Comparison of ENCODE assay signal across 24 mouse cellular contexts in genomic region chr2:138337886-138338494, GRCm38 (mm10).
DNase-seq lines count a peak whose midpoint lies in the region; ATAC-seq and TF ChIP-seq lines count a peak whose summit lies in the region.
"Had no signal": no experiment of that assay in that cellular context is flagged by ENCODE, and none has a peak within 500 bp of the region (broad histone marks: within the 10 kb centered on the region; RNA-seq: fewer than 3 reads in every experiment).

No protein-coding gene starts in this region.

- no peak for DNase-seq in forebrain, embryonic 11.5 days (ENCODE audit: low spot score)
- no peak for DNase-seq in forebrain, postnatal 0 days
- DNase-seq in midbrain, embryonic 14.5 days: peak; percentile 3
- DNase-seq in brain, embryonic 14.5 days (ENCODE audit: low read depth): peak; percentile 81
- DNase-seq in lung, postnatal 36 days: no peak
- no peak for DNase-seq in liver, postnatal 0 days
- DNase-seq: adrenal gland, adult 2 months; adrenal gland, postnatal 25 days; B cell, adult 2 months; cerebellum, adult 11 months; cerebellum, adult 8-10 months; cerebellum, postnatal 14 days; embryo, embryonic 11 days; gastrocnemius, postnatal 10 days; heart, adult 2 months; heart, postnatal 36 days had no signal

- no peak overlapping the region; the same call in 1 of the 2 replicates for H3K27ac ChIP-seq in forebrain, embryonic 11.5 days (ENCODE audit: low read depth, low read length)
- H3K27ac ChIP-seq in forebrain, postnatal 0 days (ENCODE audit: low read depth, low read length): no peak overlapping the region
- no peak overlapping the region for H3K27ac ChIP-seq in midbrain, embryonic 14.5 days (replicated peaks; ENCODE audit: low read depth, low read length)
- no peak overlapping the region for H3K27ac ChIP-seq in midbrain, embryonic 15.5 days
- no peak overlapping the region for H3K27ac ChIP-seq in forebrain, embryonic 16.5 days (ENCODE audit: low read length)
- no peak overlapping the region for H3K27ac ChIP-seq in liver, postnatal 0 days (ENCODE audit: low read depth)
- H3K27ac ChIP-seq: embryonic facial prominence, embryonic 15.5 days; heart, adult 2 months; hindbrain, embryonic 15.5 days had no signal

- TF ChIP-seq CTCF in forebrain, postnatal 0 days (IDR thresholded peaks at IDR 0.05; ENCODE audit: low read depth): no peak
- no peak for TF ChIP-seq CTCF in brain, embryonic 14.5 days (IDR thresholded peaks at IDR 0.05; ENCODE audit: borderline replicate concordance, extremely low read depth, insufficient read depth, insufficient read length)
- TF ChIP-seq CTCF in liver, postnatal 0 days (IDR thresholded peaks at IDR 0.05; ENCODE audit: low read depth): no peak

- H3K4me3 ChIP-seq in forebrain, embryonic 11.5 days (ENCODE audit: low read depth, low read length): no peak overlapping the region
- H3K4me3 ChIP-seq in forebrain, postnatal 0 days (ENCODE audit: low read depth, low read length): no peak overlapping the region
- no peak overlapping the region for H3K4me3 ChIP-seq in midbrain, embryonic 14.5 days (replicated peaks; ENCODE audit: low read depth, low read length)
- no peak overlapping the region for H3K4me3 ChIP-seq in midbrain, embryonic 15.5 days
- no peak overlapping the region for H3K4me3 ChIP-seq in forebrain, embryonic 16.5 days (replicated peaks; ENCODE audit: low read length)
- H3K4me3 ChIP-seq in liver, postnatal 0 days (ENCODE audit: low read depth, low read length): no peak overlapping the region
- H3K4me3 ChIP-seq: embryonic facial prominence, embryonic 15.5 days; erythroblast, embryonic 14.5 days; heart, adult 2 months; heart, embryonic 12.5 days; hindbrain, embryonic 15.5 days had no signal

- peak; percentile 80 for ATAC-seq in forebrain, embryonic 11.5 days (replicated peaks; ENCODE audit: low FRiP score)
- no peak for ATAC-seq in forebrain, postnatal 0 days
- ATAC-seq in midbrain, embryonic 14.5 days (ENCODE audit: low FRiP score, low TSS enrichment): no peak
- ATAC-seq in midbrain, embryonic 15.5 days (replicated peaks): no peak
- peak; percentile 81 for ATAC-seq in forebrain, embryonic 16.5 days
- no peak for ATAC-seq in liver, postnatal 0 days
- ATAC-seq: CD4-positive, CD25-positive, alpha-beta regulatory T cell, adult 4 months; intestine, embryonic 16.5 days had no signal

- WGBS in forebrain, embryonic 11.5 days: 35% methylated on average over 6 of the region's 6 CpGs
- WGBS in forebrain, postnatal 0 days: 16% methylated on average over 6 of the region's 6 CpGs
- WGBS in midbrain, embryonic 14.5 days: 66% methylated on average over 6 of the region's 6 CpGs
- WGBS in midbrain, embryonic 15.5 days: 49% methylated on average over 6 of the region's 6 CpGs
- WGBS in forebrain, embryonic 16.5 days: 4% methylated on average over 6 of the region's 6 CpGs
- 81% methylated on average over 6 of the region's 6 CpGs for WGBS in liver, postnatal 0 days (ENCODE audit: insufficient replicate concordance)

- no peaks in the 10 kb centered on the region for H3K27me3 ChIP-seq in forebrain, embryonic 11.5 days (ENCODE audit: control insufficient read depth, insufficient read depth, low read length)
- no peaks in the 10 kb centered on the region for H3K27me3 ChIP-seq in forebrain, postnatal 0 days (ENCODE audit: insufficient read depth, low read length)
- no peaks in the 10 kb centered on the region for H3K27me3 ChIP-seq in midbrain, embryonic 14.5 days (ENCODE audit: control insufficient read depth, insufficient read depth, low read length)
- H3K27me3 ChIP-seq in midbrain, embryonic 15.5 days (replicated peaks): no peaks in the 10 kb centered on the region
- no peaks in the 10 kb centered on the region for H3K27me3 ChIP-seq in forebrain, embryonic 16.5 days (replicated peaks; ENCODE audit: control insufficient read depth, insufficient read depth, low read length)
- no peaks in the 10 kb centered on the region for H3K27me3 ChIP-seq in liver, postnatal 0 days (ENCODE audit: insufficient read depth, low read length)
- H3K27me3 ChIP-seq: embryonic facial prominence, embryonic 15.5 days; heart, embryonic 12.5 days; hindbrain, embryonic 15.5 days had no signal

- no peak for TF ChIP-seq POLR2A in brain, embryonic 14.5 days (IDR thresholded peaks at IDR 0.05; ENCODE audit: borderline replicate concordance, extremely low read depth, insufficient read depth, insufficient read length, poor library complexity, severe bottlenecking)

- no peak overlapping the region for H3K9ac ChIP-seq in forebrain, embryonic 11.5 days (ENCODE audit: low read length)
- H3K9ac ChIP-seq in forebrain, postnatal 0 days: no peak overlapping the region
- H3K9ac ChIP-seq in midbrain, embryonic 14.5 days (replicated peaks; ENCODE audit: low read length): no peak overlapping the region
- no peak overlapping the region for H3K9ac ChIP-seq in midbrain, embryonic 15.5 days
- H3K9ac ChIP-seq in forebrain, embryonic 16.5 days (replicated peaks; ENCODE audit: low read depth, low read length): no peak overlapping the region
- H3K9ac ChIP-seq in liver, postnatal 0 days (replicated peaks): no peak overlapping the region
- H3K9ac ChIP-seq: embryonic facial prominence, embryonic 15.5 days; heart, embryonic 12.5 days; hindbrain, embryonic 15.5 days had no signal

- TF ChIP-seq EP300 in liver, postnatal 0 days (IDR thresholded peaks at IDR 0.05; ENCODE audit: low read depth): no peak

- H3K4me2 ChIP-seq in forebrain, embryonic 11.5 days (ENCODE audit: low read depth, low read length, severe bottlenecking): no peak overlapping the region
- H3K4me2 ChIP-seq in forebrain, postnatal 0 days (ENCODE audit: low read depth): no peak overlapping the region
- no peak overlapping the region for H3K4me2 ChIP-seq in midbrain, embryonic 14.5 days (ENCODE audit: low read length)
- no peak overlapping the region for H3K4me2 ChIP-seq in midbrain, embryonic 15.5 days
- H3K4me2 ChIP-seq in forebrain, embryonic 16.5 days (ENCODE audit: low read length): no peak overlapping the region
- H3K4me2 ChIP-seq in liver, postnatal 0 days (ENCODE audit: low read depth, low read length): no peak overlapping the region
- H3K4me2 ChIP-seq: embryonic facial prominence, embryonic 15.5 days; heart, embryonic 12.5 days; hindbrain, embryonic 15.5 days had no signal

- no peaks in the 10 kb centered on the region for H3K36me3 ChIP-seq in forebrain, embryonic 11.5 days (ENCODE audit: control insufficient read depth, insufficient read depth, low read length)
- H3K36me3 ChIP-seq in forebrain, postnatal 0 days (ENCODE audit: insufficient read depth): no peaks in the 10 kb centered on the region
- no peaks in the 10 kb centered on the region for H3K36me3 ChIP-seq in midbrain, embryonic 14.5 days (ENCODE audit: control insufficient read depth, insufficient read depth, low read length)
- no peaks in the 10 kb centered on the region for H3K36me3 ChIP-seq in midbrain, embryonic 15.5 days (replicated peaks)
- H3K36me3 ChIP-seq in forebrain, embryonic 16.5 days (ENCODE audit: control insufficient read depth, insufficient read depth): no peaks in the 10 kb centered on the region
- H3K36me3 ChIP-seq in liver, postnatal 0 days (replicated peaks; ENCODE audit: insufficient read depth, low read length): no peaks in the 10 kb centered on the region
- H3K36me3 ChIP-seq: embryonic facial prominence, embryonic 15.5 days; heart, embryonic 12.5 days; hindbrain, embryonic 15.5 days had no signal

- no peaks in the 10 kb centered on the region for H3K9me3 ChIP-seq in forebrain, embryonic 11.5 days (ENCODE audit: control insufficient read depth, low read length)
- H3K9me3 ChIP-seq in forebrain, postnatal 0 days (ENCODE audit: low read length): no peaks in the 10 kb centered on the region
- H3K9me3 ChIP-seq in midbrain, embryonic 14.5 days (ENCODE audit: control insufficient read depth, low read length): no peaks in the 10 kb centered on the region
- H3K9me3 ChIP-seq in midbrain, embryonic 15.5 days: no peaks in the 10 kb centered on the region
- H3K9me3 ChIP-seq in forebrain, embryonic 16.5 days (ENCODE audit: control insufficient read depth, low read length): no peaks in the 10 kb centered on the region
- H3K9me3 ChIP-seq in liver, postnatal 0 days (ENCODE audit: low read length): no peaks in the 10 kb centered on the region
- H3K9me3 ChIP-seq: embryonic facial prominence, embryonic 15.5 days; heart, embryonic 12.5 days; hindbrain, embryonic 15.5 days had no signal

- no peaks in the 10 kb centered on the region for H3K4me1 ChIP-seq in forebrain, embryonic 11.5 days (replicated peaks; ENCODE audit: control insufficient read depth, insufficient read depth, low read length)
- no peaks in the 10 kb centered on the region for H3K4me1 ChIP-seq in forebrain, postnatal 0 days (ENCODE audit: insufficient read depth)
- H3K4me1 ChIP-seq in midbrain, embryonic 14.5 days (ENCODE audit: control insufficient read depth, insufficient read depth, low read length): no peaks in the 10 kb centered on the region
- no peaks in the 10 kb centered on the region for H3K4me1 ChIP-seq in midbrain, embryonic 15.5 days
- no peaks in the 10 kb centered on the region for H3K4me1 ChIP-seq in forebrain, embryonic 16.5 days (replicated peaks; ENCODE audit: control insufficient read depth, insufficient read depth, low read length)
- H3K4me1 ChIP-seq in liver, postnatal 0 days (ENCODE audit: insufficient read depth): no peaks in the 10 kb centered on the region
- H3K4me1 ChIP-seq: embryonic facial prominence, embryonic 15.5 days; heart, embryonic 12.5 days had no signal

Comparison
In these comparisons a context has a peak if more than half of its experiments do, and no peak if none do; other contexts are left out.
1. ATAC-seq: peak in forebrain, embryonic 11.5 days (single experiment) and forebrain, embryonic 16.5 days (single experiment); none in forebrain, postnatal 0 days (single experiment), midbrain, embryonic 14.5 days (single experiment), midbrain, embryonic 15.5 days (single experiment) and liver, postnatal 0 days (single experiment).
2. DNase-seq: peak in midbrain, embryonic 14.5 days (single experiment) and brain, embryonic 14.5 days (single experiment); none in forebrain, embryonic 11.5 days (single experiment), forebrain, postnatal 0 days (single experiment), lung, postnatal 36 days (single experiment) and liver, postnatal 0 days (single experiment).